29 mouse cellular contexts compared by ENCODE assay signal in genomic region chr1:36536397-36536728, GRCm38 (mm10). TPM values are rescaled to one million over a fixed set of nuclear protein-coding genes. Genes with fewer than 3 reads are reported as not detected.
DNase-seq lines count a peak whose midpoint lies in the region; ATAC-seq and TF ChIP-seq lines count a peak whose summit lies in the region.
"Had no signal": no experiment of that assay in that cellular context is flagged by ENCODE, and none has a peak within 500 bp of the region (broad histone marks: within the 10 kb centered on the region; RNA-seq: fewer than 3 reads in every experiment).

No protein-coding gene starts in this region.

- no peak overlapping the region for H3K4me3 ChIP-seq in heart, adult 2 months
- no peak overlapping the region for H3K4me3 ChIP-seq in heart, embryonic 14.5 days (ENCODE audit: control insufficient read depth in 1 of 2, insufficient read depth in 1 of 2, low read depth in 1 of 2, low read length in 2 of 2)
- H3K4me3 ChIP-seq in liver, adult 2 months (ENCODE audit: insufficient read depth, low read depth, low read length), result no peak overlapping the region
- H3K4me3 ChIP-seq in liver, embryonic 12.5 days, result no peak overlapping the region
- H3K4me3 ChIP-seq in myocyte, result peak overlapping the region; percentile 24
- H3K4me3 ChIP-seq: embryonic facial prominence, embryonic 13.5 days; forebrain, embryonic 10.5 days; forebrain, embryonic 15.5 days; midbrain, embryonic 10.5 days; midbrain, embryonic 15.5 days; stomach, embryonic 15.5 days had no signal

- no peak overlapping the region for H3ac ChIP-seq in myocyte (ENCODE audit: control insufficient read depth, insufficient read length)

- no peaks in the 10 kb centered on the region for H3K9me3 ChIP-seq in heart, embryonic 14.5 days (ENCODE audit: control insufficient read depth, low read length)
- no peaks in the 10 kb centered on the region for H3K9me3 ChIP-seq in liver, embryonic 12.5 days (replicated peaks)
- H3K9me3 ChIP-seq: embryonic facial prominence, embryonic 13.5 days; forebrain, embryonic 10.5 days; forebrain, embryonic 15.5 days; midbrain, embryonic 10.5 days; midbrain, embryonic 15.5 days; stomach, embryonic 15.5 days had no signal

- no peak for TF ChIP-seq POLR2A in heart, adult 2 months (IDR thresholded peaks at IDR 0.05; ENCODE audit: insufficient read depth, low read depth, low read length)
- no peak for TF ChIP-seq POLR2A in liver, adult 2 months (IDR thresholded peaks at IDR 0.05; ENCODE audit: extremely low read depth, insufficient read depth, low read length)
- no peak for TF ChIP-seq POLR2A in myocyte (IDR thresholded peaks at IDR 0.05; ENCODE audit: insufficient read length, low read depth)

- H3K79me2 ChIP-seq in heart, adult 2 months (replicated peaks; ENCODE audit: control insufficient read depth, insufficient read depth, low read length), result no peaks in the 10 kb centered on the region
- no peaks in the 10 kb centered on the region for H3K79me2 ChIP-seq in liver, adult 2 months (ENCODE audit: control insufficient read depth, insufficient read depth, low read length)
- H3K79me2 ChIP-seq in myocyte (ENCODE audit: control insufficient read depth, insufficient read depth), result no peaks in the 10 kb centered on the region

- no peaks in the 10 kb centered on the region for H3K36me3 ChIP-seq in heart, adult 2 months (ENCODE audit: control insufficient read depth, insufficient read depth, low read length)
- H3K36me3 ChIP-seq in heart, embryonic 14.5 days (ENCODE audit: control insufficient read depth, insufficient read depth, low read length), result peaks cover 39% of the 10 kb centered on the region
- H3K36me3 ChIP-seq in liver, adult 2 months (ENCODE audit: control insufficient read depth, insufficient read depth, low read length), result no peaks in the 10 kb centered on the region
- peaks cover 43% of the 10 kb centered on the region for H3K36me3 ChIP-seq in liver, embryonic 12.5 days
- no peaks in the 10 kb centered on the region for H3K36me3 ChIP-seq in myocyte (ENCODE audit: control insufficient read depth, insufficient read depth)

- intact Hi-C loops in heart, adult 2 months (cut with DNase I), result no loop called here
- intact Hi-C loops in heart, postnatal 36 days (cut with DNase I), result no loop called here

- no peaks in the 10 kb centered on the region for H3K27me3 ChIP-seq in heart, adult 2 months (ENCODE audit: control insufficient read depth, insufficient read depth, low read length)
- H3K27me3 ChIP-seq in heart, embryonic 14.5 days (ENCODE audit: control insufficient read depth, insufficient read depth, low read length), result no peaks in the 10 kb centered on the region
- H3K27me3 ChIP-seq in liver, adult 2 months (ENCODE audit: control insufficient read depth, insufficient read depth, low read length), result no peaks in the 10 kb centered on the region
- H3K27me3 ChIP-seq in liver, embryonic 12.5 days (replicated peaks), result no peaks in the 10 kb centered on the region
- H3K27me3 ChIP-seq in myocyte (ENCODE audit: control insufficient read depth, insufficient read depth, insufficient read length), result no peaks in the 10 kb centered on the region
- H3K27me3 ChIP-seq: embryonic facial prominence, embryonic 13.5 days; forebrain, embryonic 15.5 days; midbrain, embryonic 15.5 days; Patski; stomach, embryonic 15.5 days had no signal

- no peak overlapping the region for H3K9ac ChIP-seq in heart, adult 2 months (ENCODE audit: low read depth, low read length)
- peak overlapping the region; percentile 30; the same call in 1 of the 2 replicates for H3K9ac ChIP-seq in heart, embryonic 14.5 days (ENCODE audit: low read length)
- no peak overlapping the region for H3K9ac ChIP-seq in liver, adult 2 months (ENCODE audit: low read depth, low read length)
- no peak overlapping the region for H3K9ac ChIP-seq in liver, embryonic 12.5 days
- H3K9ac ChIP-seq: embryonic facial prominence, embryonic 13.5 days; forebrain, embryonic 15.5 days; midbrain, embryonic 15.5 days; stomach, embryonic 15.5 days had no signal

- peak overlapping the region; percentile 89 for H3K27ac ChIP-seq in heart, adult 2 months
- peak overlapping the region; percentile 75 to 93 for H3K27ac ChIP-seq in heart, embryonic 14.5 days (replicated peaks in 1 of 2; ENCODE audit: control insufficient read depth in 1 of 2, insufficient read depth in 1 of 2, low read depth in 2 of 2, low read length in 2 of 2)
- peak overlapping the region; percentile 17 for H3K27ac ChIP-seq in liver, adult 2 months (replicated peaks; ENCODE audit: insufficient read depth, low read depth, low read length)
- H3K27ac ChIP-seq in liver, embryonic 12.5 days, result no peak overlapping the region
- H3K27ac ChIP-seq: embryonic facial prominence, embryonic 13.5 days; forebrain, embryonic 10.5 days; forebrain, embryonic 15.5 days; midbrain, embryonic 10.5 days; midbrain, embryonic 15.5 days; stomach, embryonic 15.5 days had no signal

- no peak for ATAC-seq in heart, embryonic 14.5 days (ENCODE audit: insufficient number of reproducible peaks, insufficient read depth, low FRiP score, low read depth)
- no peak for ATAC-seq in liver, embryonic 12.5 days
- ATAC-seq in megakaryocyte-erythroid progenitor cell, adult 5-6 weeks (replicated peaks; ENCODE audit: low FRiP score, low TSS enrichment, poor library complexity, severe bottlenecking), result no peak
- ATAC-seq: forebrain, embryonic 15.5 days; hindbrain, embryonic 16.5 days; midbrain, embryonic 15.5 days had no signal

- DNase-seq in heart, adult 2 months, result no peak
- no peak for DNase-seq in heart, postnatal 36 days
- DNase-seq in heart, adult 8-10 months (ENCODE audit: low spot score), result no peak
- peak; percentile 65 for DNase-seq in liver, adult 2 months (ENCODE audit: extremely low read depth, low read depth, low spot score)
- DNase-seq: kidney, adult 8-10 months; kidney, postnatal 10 days; layer of hippocampus, postnatal 36 days; right cerebral cortex, postnatal 25 days; thymus, postnatal 14 days had no signal

- no peak for TF ChIP-seq CTCF in heart, adult 2 months (IDR thresholded peaks at IDR 0.05)
- TF ChIP-seq CTCF in liver, adult 2 months (IDR thresholded peaks at IDR 0.05; ENCODE audit: low read depth, low read length), result no peak

- TF ChIP-seq EP300 in heart, adult 2 months (IDR thresholded peaks at IDR 0.05; ENCODE audit: insufficient read depth, low read depth, low read length), result 0 out of 2 replicates have a peak, but pooled peaks have one; percentile 3

- 47% methylated on average over 8 of the region's 8 CpGs for WGBS in heart, adult 2 months
- 26% methylated on average over 8 of the region's 8 CpGs for WGBS in heart, embryonic 14.5 days
- WGBS in liver, adult 2 months, result 30% methylated on average over 8 of the region's 8 CpGs
- WGBS in liver, embryonic 12.5 days (ENCODE audit: insufficient replicate concordance), result 69% methylated on average over 8 of the region's 8 CpGs

- H3K4me2 ChIP-seq in heart, embryonic 14.5 days (ENCODE audit: low read length), result peak overlapping the region; percentile 29; the same call in 1 of the 2 replicates
- no peak overlapping the region for H3K4me2 ChIP-seq in liver, embryonic 12.5 days
- H3K4me2 ChIP-seq in myocyte (ENCODE audit: low read depth), result peak overlapping the region; percentile 43
- H3K4me2 ChIP-seq: embryonic facial prominence, embryonic 13.5 days; forebrain, embryonic 15.5 days; midbrain, embryonic 15.5 days; stomach, embryonic 15.5 days had no signal

- H3K4me1 ChIP-seq in heart, adult 2 months (ENCODE audit: control insufficient read depth, insufficient read depth, low read length), result peaks cover 5% of the 10 kb centered on the region; the same call in 1 of the 2 replicates
- peaks cover 43 to 57% of the 10 kb centered on the region in 2 experiments for H3K4me1 ChIP-seq in heart, embryonic 14.5 days (ENCODE audit: control insufficient read depth in 2 of 2, insufficient read depth in 2 of 2, low read length in 2 of 2)
- H3K4me1 ChIP-seq in liver, adult 2 months (ENCODE audit: control insufficient read depth, insufficient read depth, low read length), result peaks cover 22% of the 10 kb centered on the region
- peaks cover 5% of the 10 kb centered on the region; the same call in 1 of the 2 replicates for H3K4me1 ChIP-seq in liver, embryonic 12.5 days
- H3K4me1 ChIP-seq: midbrain, embryonic 10.5 days; midbrain, embryonic 15.5 days had no signal

RNA-seq across cellular contexts. Expression of gene Ankrd23, which starts 0.3 kb away (rescaled TPM):
- 100 to 1,000 TPM; 310 to 338 TPM for total RNA-seq in heart, adult 2 months (2021)
- 397 and 412 TPM in 2 replicates for polyA plus RNA-seq in heart, adult 2 months (2012; rRNA removed)
- total RNA-seq in heart, postnatal 36 days (2021), result 100 to 1,000 TPM; 203 to 373 TPM
- 18.9 and 19.4 TPM in 2 replicates for polyA plus RNA-seq in heart, embryonic 14.5 days (2014; fragmentation: Nextera tagmentation; extraction: Ambion mirVana)
- total RNA-seq in heart, adult 8-10 months (2022), result 100 to 1,000 TPM; 251 to 540 (median 405) TPM
- 1.8 and 2.0 TPM in 2 replicates for total RNA-seq in liver, adult 2 months (2014; rRNA removed)
- polyA plus RNA-seq in liver, adult 2 months (2012; rRNA removed), result 3.5 and 5.1 TPM in 2 replicates
- polyA plus RNA-seq in liver, embryonic 12.5 days (2016; fragmentation: Nextera tagmentation; extraction: Ambion mirVana), result 4.0 and 6.9 TPM in 2 replicates
- 78.6 TPM for polyA plus RNA-seq in myocyte (2012; fragmentation: generic; extraction: Trizol)
- total RNA-seq in megakaryocyte-erythroid progenitor cell, adult 5-6 weeks (2014; fragmentation: Nextera tagmentation), result 2.5 and 10.5 TPM in 2 replicates
- 0.30 and 8.3 TPM in 2 replicates for total RNA-seq in megakaryocyte-erythroid progenitor cell, adult 5-6 weeks (2017)

RNA-seq across cellular contexts. Expression of gene Gm42417, which starts 2.9 kb away (rescaled TPM):
- total RNA-seq in heart, adult 2 months (2021), result 100 to 1,000 TPM; 148 to 172 TPM
- polyA plus RNA-seq in heart, adult 2 months (2012; rRNA removed), result 0.09 TPM in 1 of 2 replicates, not detected in the other
- total RNA-seq in heart, postnatal 36 days (2021), result 100 to 1,000 TPM in 1 of 2 experiments, 10 to 100 TPM in 1; 93.9 to 209 TPM
- not detected in 2 replicates for polyA plus RNA-seq in heart, embryonic 14.5 days (2014; fragmentation: Nextera tagmentation; extraction: Ambion mirVana)
- 100 to 1,000 TPM; 132 to 332 (median 244) TPM for total RNA-seq in heart, adult 8-10 months (2022)
- total RNA-seq in liver, adult 2 months (2014; rRNA removed), result not detected in 2 replicates
- polyA plus RNA-seq in liver, adult 2 months (2012; rRNA removed), result not detected in 2 replicates
- 0.15 and 0.29 TPM in 2 replicates for polyA plus RNA-seq in liver, embryonic 12.5 days (2016; fragmentation: Nextera tagmentation; extraction: Ambion mirVana)
- 0.13 TPM for polyA plus RNA-seq in myocyte (2012; fragmentation: generic; extraction: Trizol)
- total RNA-seq in megakaryocyte-erythroid progenitor cell, adult 5-6 weeks (2014; fragmentation: Nextera tagmentation), result 2.4 TPM in 1 of 2 replicates, not detected in the other
- total RNA-seq in megakaryocyte-erythroid progenitor cell, adult 5-6 weeks (2017), result 0.61 TPM in 1 of 2 replicates, not detected in the other
- total RNA-seq: common myeloid progenitor, adult 5-6 weeks; layer of hippocampus, postnatal 36 days; left cerebral cortex, postnatal 4 days; MEL; neutrophil, adult 5-6 weeks had no signal
- polyA plus RNA-seq: embryonic facial prominence, embryonic 13.5 days; forebrain, embryonic 10.5 days; forebrain, embryonic 15.5 days; frontal cortex, adult 2 months; hindbrain, embryonic 11.5 days; intestine, embryonic 14.5 days; large intestine, adult 2 months; stomach, embryonic 15.5 days had no signal

RNA-seq across cellular contexts. Expression of gene Ankrd39, which starts 10.9 kb away (rescaled TPM):
- total RNA-seq in heart, adult 2 months (2021), result 1 to 10 TPM; 6.2 to 6.3 TPM
- 11.1 TPM in 2 replicates for polyA plus RNA-seq in heart, adult 2 months (2012; rRNA removed)
- 1 to 10 TPM; 7.3 to 7.8 TPM for total RNA-seq in heart, postnatal 36 days (2021)
- 27.2 and 29.0 TPM in 2 replicates for polyA plus RNA-seq in heart, embryonic 14.5 days (2014; fragmentation: Nextera tagmentation; extraction: Ambion mirVana)
- 1 to 10 TPM; 5.4 to 8.2 (median 7.1) TPM for total RNA-seq in heart, adult 8-10 months (2022)
- 2.6 and 4.9 TPM in 2 replicates for total RNA-seq in liver, adult 2 months (2014; rRNA removed)
- polyA plus RNA-seq in liver, adult 2 months (2012; rRNA removed), result 7.7 and 9.4 TPM in 2 replicates
- 9.0 and 10.5 TPM in 2 replicates for polyA plus RNA-seq in liver, embryonic 12.5 days (2016; fragmentation: Nextera tagmentation; extraction: Ambion mirVana)
- 17.9 TPM for polyA plus RNA-seq in myocyte (2012; fragmentation: generic; extraction: Trizol)
- total RNA-seq in megakaryocyte-erythroid progenitor cell, adult 5-6 weeks (2014; fragmentation: Nextera tagmentation), result 7.7 and 9.3 TPM in 2 replicates
- 3.1 and 4.0 TPM in 2 replicates for total RNA-seq in megakaryocyte-erythroid progenitor cell, adult 5-6 weeks (2017)

RNA-seq across cellular contexts. Expression of gene Sema4c, which starts 21.8 kb away (rescaled TPM):
- total RNA-seq in heart, adult 2 months (2021), result 10 to 100 TPM; 10.6 to 11.1 TPM
- 12.7 and 15.2 TPM in 2 replicates for polyA plus RNA-seq in heart, adult 2 months (2012; rRNA removed)
- total RNA-seq in heart, postnatal 36 days (2021), result 10 to 100 TPM; 15.0 to 17.1 TPM
- polyA plus RNA-seq in heart, embryonic 14.5 days (2014; fragmentation: Nextera tagmentation; extraction: Ambion mirVana), result 1.3 and 1.6 TPM in 2 replicates
- 10 to 100 TPM; 10.8 to 13.4 (median 11.2) TPM for total RNA-seq in heart, adult 8-10 months (2022)
- 1.5 and 2.2 TPM in 2 replicates for total RNA-seq in liver, adult 2 months (2014; rRNA removed)
- polyA plus RNA-seq in liver, adult 2 months (2012; rRNA removed), result 1.4 and 2.4 TPM in 2 replicates
- 3.9 TPM in 2 replicates for polyA plus RNA-seq in liver, embryonic 12.5 days (2016; fragmentation: Nextera tagmentation; extraction: Ambion mirVana)
- polyA plus RNA-seq in myocyte (2012; fragmentation: generic; extraction: Trizol), result 30.7 TPM
- 0.17 and 1.6 TPM in 2 replicates for total RNA-seq in megakaryocyte-erythroid progenitor cell, adult 5-6 weeks (2014; fragmentation: Nextera tagmentation)
- 0.50 and 0.70 TPM in 2 replicates for total RNA-seq in megakaryocyte-erythroid progenitor cell, adult 5-6 weeks (2017)
- total RNA-seq: neutrophil, adult 5-6 weeks had no signal

RNA-seq across cellular contexts. Expression of gene Cnnm3, which starts 24.7 kb away (rescaled TPM):
- total RNA-seq in heart, adult 2 months (2021), result 10 to 100 TPM; 11.1 to 15.1 TPM
- 14.1 and 15.6 TPM in 2 replicates for polyA plus RNA-seq in heart, adult 2 months (2012; rRNA removed)
- 10 to 100 TPM; 16.0 to 19.2 TPM for total RNA-seq in heart, postnatal 36 days (2021)
- polyA plus RNA-seq in heart, embryonic 14.5 days (2014; fragmentation: Nextera tagmentation; extraction: Ambion mirVana), result 3.7 and 3.9 TPM in 2 replicates
- total RNA-seq in heart, adult 8-10 months (2022), result 10 to 100 TPM in 3 of 4 experiments, 1 to 10 TPM in 1; 8.6 to 16.3 (median 11.7) TPM
- total RNA-seq in liver, adult 2 months (2014; rRNA removed), result 4.4 and 6.8 TPM in 2 replicates
- 11.3 and 14.1 TPM in 2 replicates for polyA plus RNA-seq in liver, adult 2 months (2012; rRNA removed)
- polyA plus RNA-seq in liver, embryonic 12.5 days (2016; fragmentation: Nextera tagmentation; extraction: Ambion mirVana), result 1.3 and 1.5 TPM in 2 replicates
- 10.2 TPM for polyA plus RNA-seq in myocyte (2012; fragmentation: generic; extraction: Trizol)
- total RNA-seq in megakaryocyte-erythroid progenitor cell, adult 5-6 weeks (2014; fragmentation: Nextera tagmentation), result 12.6 and 15.9 TPM in 2 replicates
- 8.3 and 8.8 TPM in 2 replicates for total RNA-seq in megakaryocyte-erythroid progenitor cell, adult 5-6 weeks (2017)

Comparison
In these comparisons a context has a peak if more than half of its experiments do, and no peak if none do; other contexts are left out.
1. RNA of gene Ankrd23, which starts 0.3 kb away (total RNA-seq): 251 to 540 TPM in heart, adult 8-10 months, 203 to 373 TPM in heart, postnatal 36 days and 310 to 338 TPM in heart, adult 2 months; 0.30 to 10.5 TPM in megakaryocyte-erythroid progenitor cell, adult 5-6 weeks and 1.8 to 2.0 TPM in liver, adult 2 months; every median in the first group is over 10 times any median in the second.
2. RNA of gene Gm42417, which starts 2.9 kb away (total RNA-seq): 132 to 332 TPM in heart, adult 8-10 months, 93.9 to 209 TPM in heart, postnatal 36 days and 148 to 172 TPM in heart, adult 2 months; 0.61 to 2.4 TPM in megakaryocyte-erythroid progenitor cell, adult 5-6 weeks and not detected in liver, adult 2 months; every median in the first group is over 10 times any median in the second.